Mouse (Mus musculus): ENCODE results near the gene Trp73.
A peak's percentile ranks its signal among the peaks of the same experiment; 100 is the strongest.

The Trp73 gene

DNA sequence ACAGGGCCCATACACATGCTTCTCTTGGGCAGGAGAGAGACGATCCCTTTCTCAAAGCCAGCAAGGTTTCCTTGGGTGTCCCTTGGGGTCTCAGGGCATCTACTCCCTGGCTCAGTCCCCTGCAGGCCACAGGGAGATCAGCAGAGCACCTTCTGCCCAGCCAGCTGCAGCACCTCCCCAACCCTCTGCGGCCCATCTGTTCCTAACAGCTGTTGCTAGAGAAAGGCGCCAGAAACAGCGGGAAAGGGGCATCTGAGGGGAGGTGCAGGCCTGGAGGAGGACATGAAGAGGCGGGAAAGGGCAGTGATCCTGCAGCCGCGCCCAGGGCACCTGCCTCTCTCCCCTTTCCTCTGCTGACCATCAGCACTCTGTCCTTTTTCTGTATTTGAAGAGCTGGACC lies 40.6 kb downstream of the Trp73 start:
- no peak for DNase-seq

DNA sequence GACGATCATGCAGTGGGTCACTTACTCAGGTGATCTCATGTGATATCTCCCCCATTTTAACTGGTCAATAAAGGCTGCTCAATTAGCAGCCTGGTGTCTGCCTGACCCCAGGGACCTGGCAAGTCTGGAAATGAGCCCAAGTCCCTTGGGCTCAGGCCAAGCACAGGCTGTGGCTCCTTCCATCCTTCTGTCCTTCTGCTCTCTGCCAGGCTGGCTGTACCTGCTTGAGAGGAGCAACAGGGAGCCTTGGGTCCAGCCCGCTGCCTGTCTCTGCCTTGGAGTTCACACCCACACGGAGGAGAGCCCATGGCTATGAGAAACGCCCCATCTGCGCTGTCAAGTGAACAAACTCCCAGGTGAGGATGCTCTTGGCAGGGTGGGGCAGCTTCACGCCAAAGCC lies 43.9 kb downstream of the Trp73 start:
- no peak for DNase-seq

DNA sequence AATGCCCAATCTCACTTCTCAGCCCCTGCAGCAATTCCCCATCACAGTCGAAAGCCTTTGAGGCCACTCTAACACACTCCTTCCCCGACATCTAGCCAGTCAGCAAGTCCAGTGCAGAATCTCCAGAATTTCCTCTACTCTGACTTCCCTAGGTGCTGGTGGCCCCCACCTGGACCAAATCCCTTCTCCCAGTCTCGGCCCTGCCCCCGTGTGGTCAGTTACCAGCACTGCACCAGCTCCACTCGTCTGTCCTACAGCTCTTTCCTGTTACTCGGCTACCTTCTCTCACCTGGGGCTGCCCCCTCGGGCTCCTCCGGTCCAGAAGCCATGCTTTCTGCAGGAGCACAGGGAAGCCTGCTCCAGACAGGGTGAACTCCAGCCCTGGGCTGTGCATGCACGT lies 46.8 kb downstream of the Trp73 start:
- peak; percentile 13 to 55 for DNase-seq

DNA sequence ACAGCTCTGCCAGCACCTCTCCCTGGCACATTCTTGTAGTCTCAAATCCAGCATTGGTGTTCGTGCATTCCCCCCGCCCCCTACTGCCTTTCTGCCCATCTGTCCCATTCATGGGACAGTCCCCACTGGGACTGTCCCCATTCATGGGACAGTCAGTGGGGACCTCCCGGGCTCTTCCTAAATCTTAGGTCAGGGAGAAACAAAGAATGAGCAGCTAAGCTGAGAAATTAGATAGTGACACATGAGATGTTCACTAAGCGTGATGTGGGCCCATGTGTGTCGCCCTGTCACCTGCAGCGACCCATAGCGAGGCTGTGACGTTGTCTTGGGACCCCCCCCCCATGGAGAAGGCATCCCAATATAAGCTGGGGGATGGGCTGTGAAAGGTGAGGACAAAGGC lies 48.7 kb downstream of the Trp73 start:
- no peak for DNase-seq

DNA sequence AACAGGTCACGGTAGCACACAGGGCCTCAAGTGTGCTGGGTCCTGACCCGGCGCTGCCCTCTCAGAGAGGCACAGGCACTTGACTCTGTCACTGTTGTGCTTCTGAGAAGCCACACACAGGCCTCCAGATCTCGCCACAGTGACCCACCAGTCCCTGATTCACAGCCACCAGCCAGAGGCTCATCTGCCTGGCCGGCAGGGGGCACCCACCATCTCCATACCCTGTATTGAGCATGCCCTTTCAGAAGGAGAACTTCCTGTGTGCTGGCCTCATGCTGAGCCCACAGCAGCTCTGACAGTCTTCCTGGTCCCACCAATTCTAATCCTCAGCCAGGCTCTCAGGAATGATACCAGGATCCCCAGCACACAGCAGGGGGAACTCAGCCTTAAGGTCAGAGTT lies 50.8 kb downstream of the Trp73 start:
- no peak for DNase-seq

DNA sequence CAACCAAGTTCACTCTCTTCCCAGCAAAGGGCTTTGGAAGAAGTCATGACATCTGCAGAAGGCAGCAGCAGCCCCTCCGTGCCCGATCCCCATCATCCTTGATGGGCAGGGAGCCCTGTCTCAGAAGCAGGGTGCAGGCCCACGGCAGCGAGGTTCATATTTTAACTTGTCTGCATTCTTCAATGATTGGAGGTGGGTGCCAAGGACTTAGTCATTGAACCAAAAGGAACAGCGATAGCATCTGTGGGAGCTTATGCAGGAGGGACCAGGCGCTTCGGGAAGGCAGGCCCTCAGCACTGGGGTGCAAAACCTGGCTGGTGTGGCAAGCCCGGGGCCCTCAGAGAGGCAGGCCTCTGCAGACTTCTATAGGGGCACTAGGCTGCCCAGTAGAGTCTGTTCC lies 53.6 kb downstream of the Trp73 start:
- DNase-seq, result no peak

DNA sequence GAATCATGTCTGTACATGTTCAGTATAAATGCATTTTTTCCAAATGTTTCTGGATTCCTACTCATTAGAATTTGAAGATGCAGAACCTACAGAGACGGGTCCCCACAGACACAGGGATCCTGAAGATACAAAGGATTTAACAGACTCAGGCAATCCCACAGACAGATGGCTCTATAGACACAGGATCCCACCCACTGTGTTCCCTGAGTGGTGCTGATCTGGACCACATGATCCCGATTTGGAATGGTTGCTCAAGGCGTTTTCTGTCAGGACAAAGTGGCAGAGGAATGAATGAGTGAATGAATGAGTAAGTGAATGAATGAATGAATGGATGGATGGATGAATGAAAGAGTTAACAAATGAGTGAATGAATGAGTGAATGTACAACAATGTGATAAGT lies 54.2 kb downstream of the Trp73 start:
- DNase-seq, result no peak

DNA sequence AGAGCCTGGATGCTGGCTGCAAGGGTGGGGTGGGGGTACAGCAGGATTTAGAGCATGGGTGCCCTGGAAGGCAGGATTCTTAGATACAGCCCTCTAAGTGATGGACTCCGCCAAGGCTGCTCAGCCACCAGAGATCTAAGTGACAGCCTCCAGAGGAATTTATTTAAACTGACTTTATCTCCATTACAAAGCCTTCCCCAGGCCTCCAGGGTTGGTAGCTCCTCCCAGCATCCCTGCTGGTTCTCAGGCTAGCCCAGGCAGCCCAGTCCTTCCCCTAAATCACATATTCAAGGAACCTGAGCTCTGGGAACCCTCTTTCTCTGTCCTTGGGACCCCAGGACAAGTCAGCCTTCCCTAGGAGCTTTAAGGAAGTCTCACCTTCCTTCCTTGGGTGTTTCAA lies 58.0 kb downstream of the Trp73 start:
- DNase-seq, result no peak

DNA sequence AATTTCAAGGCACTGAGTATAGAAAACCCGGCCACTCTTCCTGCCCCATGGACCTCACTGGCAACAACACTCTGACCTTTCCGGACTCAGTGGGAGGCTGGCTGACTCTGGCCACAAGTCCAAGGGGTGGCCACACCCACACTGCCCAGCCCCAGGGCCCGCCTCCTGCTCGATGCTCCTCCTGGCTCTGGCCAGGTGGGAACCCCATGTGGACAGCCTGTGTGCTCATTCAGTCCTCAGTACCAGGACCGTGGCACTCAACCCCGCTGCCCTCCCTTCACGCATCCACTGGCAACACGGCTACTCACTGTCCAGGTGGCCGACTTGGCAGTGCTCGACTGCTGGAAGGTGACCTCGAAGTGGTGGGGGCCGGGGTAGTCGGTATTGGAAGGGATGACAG lies 59.0 kb downstream of the Trp73 start:
- no peak for DNase-seq

DNA sequence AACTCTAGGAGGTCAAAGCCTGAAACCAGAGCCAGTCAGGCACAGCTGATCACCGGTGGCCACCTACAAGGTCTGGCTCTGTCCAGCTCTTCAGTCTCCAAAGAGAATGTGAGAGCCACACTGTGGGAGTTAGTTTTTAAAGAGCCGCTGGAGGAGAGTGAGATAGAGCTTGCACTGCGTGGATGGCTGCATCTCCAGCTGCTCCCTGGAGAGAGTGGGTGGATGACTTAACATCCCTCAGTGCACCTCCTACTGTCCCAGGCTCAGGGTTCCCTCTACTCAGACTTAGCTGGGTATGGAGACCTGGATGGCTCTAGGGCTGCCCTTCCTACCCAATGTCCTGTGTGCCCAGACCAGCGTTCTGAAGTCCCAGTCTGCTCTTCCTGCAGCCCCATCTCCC lies 59.8 kb downstream of the Trp73 start:
- no peak for DNase-seq

DNA sequence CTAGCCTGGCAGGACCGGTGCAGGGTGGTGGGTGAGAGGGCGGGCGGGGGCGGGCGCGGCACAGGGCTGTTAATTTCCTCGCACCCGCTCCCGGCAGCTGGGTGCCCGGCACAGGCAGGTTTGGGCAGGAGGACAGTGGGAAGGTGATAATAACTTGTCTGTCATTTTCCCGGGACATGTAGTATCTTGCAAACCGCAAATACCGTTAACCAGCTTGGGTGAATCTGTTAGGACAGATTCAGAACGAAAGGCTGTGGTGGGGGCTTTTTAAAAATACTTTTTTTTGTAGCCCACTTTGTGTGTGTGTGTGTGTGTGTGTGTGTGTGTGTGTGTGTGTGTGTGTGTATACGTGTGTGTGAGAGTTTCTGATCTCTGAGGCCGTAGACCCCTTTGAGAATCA lies 68.1 kb downstream of the Trp73 start:
- no peak for DNase-seq

DNA sequence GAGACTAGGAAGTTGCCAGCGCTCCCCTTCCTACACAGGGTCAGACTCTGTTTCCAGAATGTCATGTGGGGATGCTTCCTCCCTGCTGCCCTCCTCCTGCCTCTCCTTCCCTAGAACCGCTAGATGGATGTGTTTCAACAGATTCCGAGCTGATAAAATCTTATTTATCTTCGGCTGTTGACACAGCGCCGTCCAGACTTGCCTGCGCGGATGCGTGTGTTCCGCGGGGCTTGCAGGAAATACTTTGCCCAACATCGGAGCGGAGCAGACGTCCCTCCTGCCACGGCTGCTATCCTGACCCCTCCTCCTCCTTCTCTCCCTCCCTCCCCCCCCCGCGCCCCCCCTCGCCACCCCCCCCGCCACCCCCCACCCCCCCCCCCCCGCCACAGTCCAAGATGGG lies 68.5 kb downstream of the Trp73 start:
- DNase-seq, result no peak

DNA sequence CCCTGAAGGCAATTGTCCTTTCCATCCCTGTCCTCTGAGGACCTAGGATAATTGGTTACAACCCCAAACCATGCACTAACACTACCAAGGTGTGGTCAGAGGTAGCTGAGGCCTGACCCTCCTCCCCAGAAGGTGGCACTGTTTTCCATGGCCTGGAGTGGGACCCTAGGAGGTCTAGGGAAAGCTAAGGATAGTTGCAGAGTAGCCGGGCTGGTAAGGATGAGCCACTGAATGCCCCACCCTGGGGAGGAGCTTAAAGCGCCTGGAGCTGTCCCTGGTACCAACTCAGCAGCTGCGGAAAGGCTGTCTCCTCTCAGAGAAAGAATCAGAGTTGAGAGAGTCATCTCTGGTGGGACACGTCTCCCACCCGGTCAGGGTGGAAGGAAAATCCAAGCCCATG lies 69.1 kb downstream of the Trp73 start:
- DNase-seq, result no peak

DNA sequence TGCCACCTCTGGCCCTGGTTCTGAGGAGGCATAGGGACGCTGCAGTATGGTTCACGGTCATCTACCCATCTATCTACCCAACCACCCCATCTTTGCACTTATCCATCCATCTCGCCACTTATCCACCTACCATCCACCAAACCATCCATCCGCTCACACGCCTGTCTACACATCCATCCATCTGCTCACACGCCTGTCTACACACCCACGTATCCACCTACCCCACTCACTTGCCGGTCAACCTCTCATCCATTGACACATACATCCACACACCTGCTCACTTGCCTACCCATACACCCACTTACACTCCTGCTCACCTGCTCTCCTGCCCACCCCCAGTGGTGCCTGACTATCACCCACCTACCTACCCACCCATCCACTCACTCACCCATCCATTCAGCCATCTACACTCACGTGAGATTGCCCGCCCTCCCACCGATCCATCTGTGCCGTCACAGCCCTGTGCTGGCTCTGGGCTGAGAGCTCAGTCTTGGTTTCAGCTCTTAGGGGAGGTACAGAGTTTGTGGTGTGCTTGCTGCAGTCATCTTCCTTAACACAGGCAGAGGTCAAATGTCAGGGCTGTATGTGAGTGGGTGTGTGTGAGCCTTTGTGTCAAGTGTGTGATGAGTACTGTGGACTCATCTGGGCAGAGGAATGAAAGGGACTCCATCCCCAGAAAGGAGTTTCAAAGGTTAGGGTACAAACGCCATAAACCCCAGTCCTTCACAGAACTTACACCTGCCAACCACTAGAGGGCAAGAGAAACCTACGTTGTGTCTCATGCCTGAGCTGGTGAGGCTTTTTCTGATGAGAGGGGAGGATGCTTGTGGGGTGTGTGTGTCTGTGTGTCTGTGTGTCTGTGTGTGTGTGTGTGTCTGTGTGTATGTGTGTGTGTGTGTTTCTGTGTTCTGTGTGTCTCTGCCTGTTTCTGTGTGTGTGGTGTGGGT lies 74.9 kb downstream of the Trp73 start:
- DNase-seq, result no peak

DNA sequence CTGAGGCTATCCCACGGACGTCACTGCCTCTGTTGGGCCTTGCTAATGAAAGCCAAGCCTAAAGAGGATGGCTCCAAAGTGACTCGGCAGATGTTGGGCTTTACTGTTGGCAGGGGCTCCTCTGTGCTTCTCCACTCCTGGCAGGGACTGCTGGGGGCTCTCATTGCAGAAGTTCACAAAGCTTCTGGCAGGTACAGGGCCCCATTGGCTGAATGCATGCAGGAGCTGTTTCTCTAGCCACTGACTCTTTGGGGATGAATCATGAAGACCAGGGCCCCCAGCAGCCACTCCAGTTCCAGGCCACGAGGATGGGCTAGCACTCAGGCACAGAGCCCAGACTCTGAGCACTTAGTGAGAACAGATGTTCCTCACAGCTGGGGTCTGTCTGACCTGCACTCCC lies 82.3 kb downstream of the Trp73 start:
- DNase-seq, result no peak

DNA sequence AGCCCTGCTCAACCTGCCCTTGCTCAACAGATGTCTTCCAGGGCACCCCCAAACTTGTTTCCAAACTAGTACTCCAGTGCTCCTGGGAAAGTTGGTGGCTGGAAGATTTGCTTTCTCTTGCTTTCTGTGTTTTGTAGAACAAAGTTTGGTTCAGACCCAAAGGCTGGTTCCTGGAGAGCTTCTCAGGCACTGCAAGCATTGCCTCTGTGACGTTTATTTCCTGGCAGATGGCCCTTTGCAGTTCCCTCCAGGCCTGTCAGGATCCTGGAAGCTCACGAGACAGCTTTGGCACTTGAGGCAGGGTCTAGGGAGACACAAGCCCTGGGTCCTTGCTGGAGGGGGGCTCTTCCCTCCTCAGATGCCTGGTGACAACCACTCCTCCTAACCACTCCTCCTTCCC lies 83.3 kb downstream of the Trp73 start:
- DNase-seq, result no peak

DNA sequence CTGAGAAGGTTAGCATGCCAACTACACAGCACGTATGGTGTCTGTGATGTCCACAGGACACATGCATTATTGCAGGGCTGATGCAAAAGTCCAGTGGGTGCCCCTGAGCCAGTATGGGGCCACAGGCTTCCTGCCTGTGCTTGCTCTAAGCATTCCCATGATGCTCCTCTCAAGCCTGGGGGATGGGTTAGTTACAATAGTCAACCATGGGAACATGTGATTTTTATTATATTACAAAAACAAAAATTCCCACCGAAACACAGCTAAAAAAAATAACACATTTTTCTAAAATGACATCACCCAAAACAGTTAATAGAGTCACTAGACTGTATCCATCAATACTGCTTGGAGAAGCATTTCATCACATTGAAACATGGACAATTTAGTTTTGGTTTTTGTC lies 84.0 kb downstream of the Trp73 start:
- no peak for DNase-seq

DNA sequence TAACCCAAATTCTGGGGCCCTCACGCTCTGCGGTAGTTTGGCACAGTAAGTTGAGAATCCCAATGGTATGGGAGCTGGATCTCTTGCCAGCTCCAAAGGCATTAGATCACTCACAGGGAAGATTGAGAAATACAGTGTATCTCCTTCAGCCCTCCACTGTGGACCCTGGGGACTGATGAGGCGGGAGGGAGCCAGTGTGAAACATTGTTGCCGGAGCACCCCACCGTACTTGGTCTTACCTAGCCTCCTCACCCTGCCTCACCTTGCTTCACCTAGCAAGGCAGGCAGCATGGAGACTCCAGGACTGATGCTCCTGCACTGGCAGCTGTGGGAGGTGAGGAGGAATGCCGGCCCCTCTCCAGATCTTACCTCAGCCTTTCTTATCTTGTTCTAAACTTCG lies 84.5 kb downstream of the Trp73 start:
- DNase-seq, result no peak

DNA sequence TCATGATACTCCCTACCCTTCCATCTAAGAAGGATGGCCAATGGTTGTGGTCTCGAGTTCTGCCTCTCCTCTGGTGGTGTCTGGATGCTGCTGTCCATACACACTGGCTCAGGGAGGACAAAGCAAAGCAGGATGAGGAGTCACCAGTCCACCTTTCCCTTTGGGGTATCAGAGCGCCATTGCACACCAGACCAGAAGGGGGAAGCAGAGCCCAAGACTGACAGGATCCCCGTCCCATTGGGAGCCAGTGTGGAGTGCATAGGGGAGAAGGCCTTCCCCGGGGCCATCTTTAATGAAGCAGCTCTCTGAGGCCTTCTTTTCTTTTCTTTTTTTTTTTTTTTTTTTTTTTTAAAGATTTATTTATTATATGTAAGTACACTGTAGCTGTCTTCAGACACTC lies 86.9 kb downstream of the Trp73 start:
- no peak for DNase-seq

DNA sequence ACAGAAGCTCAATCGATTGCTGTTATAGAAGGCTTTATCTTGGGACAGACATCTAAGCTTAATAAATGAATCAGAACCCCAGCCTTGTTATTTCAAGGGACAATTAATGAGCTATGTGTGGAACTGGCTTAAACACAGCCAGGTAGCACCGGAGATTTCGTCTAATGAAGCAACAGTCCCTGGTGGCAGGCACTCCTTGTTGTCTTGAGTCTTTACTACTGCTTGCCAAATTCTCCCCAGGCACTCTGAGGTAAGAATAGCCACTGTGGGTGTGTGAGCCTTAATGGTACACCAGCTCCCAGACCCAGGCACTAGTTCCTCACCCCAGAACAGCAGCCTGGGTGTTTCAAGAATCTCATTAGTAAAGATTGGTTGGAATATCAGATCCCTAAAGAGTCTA lies 88.6 kb downstream of the Trp73 start:
- no peak for DNase-seq

DNA sequence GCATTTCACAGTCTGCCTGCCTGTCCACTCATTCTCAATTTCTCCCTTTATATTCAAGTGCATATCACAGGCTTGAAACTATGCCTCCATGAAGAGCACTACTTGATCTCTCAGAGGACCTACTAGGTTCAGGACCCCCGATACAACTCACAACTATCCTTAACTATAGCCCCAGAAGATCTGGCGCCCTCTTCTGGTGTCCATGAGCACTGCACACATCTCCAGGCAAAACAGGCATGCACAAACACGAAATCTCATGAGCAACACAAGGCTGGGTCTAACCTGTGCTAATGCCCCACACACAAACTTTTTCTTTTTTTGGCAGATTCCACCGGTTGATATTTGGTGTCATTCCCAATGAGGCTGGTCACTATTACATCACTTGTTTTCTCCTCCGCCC lies 94.2 kb downstream of the Trp73 start:
- no peak for DNase-seq

DNA sequence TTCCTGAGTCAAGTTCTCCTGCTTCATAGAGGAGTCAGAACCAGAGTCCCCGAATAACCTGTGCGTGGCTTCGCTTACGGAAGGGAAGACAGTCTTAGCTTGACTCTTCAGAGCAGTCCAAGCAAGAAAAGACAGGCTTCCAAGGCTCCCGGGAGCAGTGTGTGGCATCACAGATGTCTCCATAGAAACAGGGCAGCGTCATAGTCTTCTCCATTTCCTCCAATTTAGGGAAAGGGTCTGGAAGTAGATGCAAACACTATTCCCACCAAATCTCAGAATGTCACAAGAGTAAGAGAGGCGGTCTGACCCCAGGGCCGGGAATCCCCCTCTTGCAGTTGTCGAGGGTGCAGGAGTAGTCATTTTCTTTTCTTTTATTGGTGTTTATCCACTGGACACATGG lies 97.4 kb downstream of the Trp73 start, which contains the start of gene Ccdc27:
Gene Ccdc27, minus strand, starts transcription at position 101 of the 400 bp plus-strand sequence.
- no peak for DNase-seq

DNA sequence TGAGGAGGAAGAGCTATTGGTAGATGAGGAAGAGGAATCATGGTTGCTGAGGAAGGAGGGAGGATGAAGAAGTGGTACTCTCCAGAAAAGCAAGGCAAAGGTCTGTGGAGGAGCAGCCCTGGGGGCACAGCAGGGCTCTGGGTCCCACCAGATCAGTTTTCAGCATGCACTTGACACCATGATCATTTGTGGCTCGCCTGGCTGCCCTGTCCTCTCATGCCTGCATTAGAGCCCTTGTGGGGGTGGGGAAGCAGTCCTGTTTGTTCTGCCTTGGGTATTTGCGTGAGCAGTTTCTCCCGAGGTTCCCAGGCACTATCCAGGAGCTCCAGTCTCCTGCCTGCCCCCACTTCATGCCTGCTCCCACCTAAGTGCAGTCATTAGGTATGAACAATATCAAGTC lies 102.9 kb downstream of the Trp73 start:
- DNase-seq, result no peak

DNA sequence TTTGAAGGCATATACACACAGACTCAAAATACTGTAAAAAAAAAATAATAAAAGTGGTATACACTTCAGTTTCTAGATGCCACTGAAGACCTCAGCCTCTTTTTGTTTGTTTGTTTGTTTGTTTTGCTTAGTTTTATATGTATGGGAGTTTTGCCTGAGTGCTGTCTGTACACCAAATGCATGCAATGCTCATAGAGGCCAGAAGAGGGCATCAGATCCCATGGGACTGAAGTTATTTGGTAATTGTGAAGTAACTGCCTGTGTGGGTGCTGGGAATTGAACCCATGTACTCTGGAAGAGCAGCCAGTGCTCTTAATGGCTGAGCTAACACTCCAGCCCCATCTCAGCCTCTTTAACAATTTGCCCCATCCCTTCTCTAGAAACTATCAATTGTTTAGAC lies 111.4 kb downstream of the Trp73 start:
- peak in 1 of 2 experiments; percentile 26 for DNase-seq

DNA sequence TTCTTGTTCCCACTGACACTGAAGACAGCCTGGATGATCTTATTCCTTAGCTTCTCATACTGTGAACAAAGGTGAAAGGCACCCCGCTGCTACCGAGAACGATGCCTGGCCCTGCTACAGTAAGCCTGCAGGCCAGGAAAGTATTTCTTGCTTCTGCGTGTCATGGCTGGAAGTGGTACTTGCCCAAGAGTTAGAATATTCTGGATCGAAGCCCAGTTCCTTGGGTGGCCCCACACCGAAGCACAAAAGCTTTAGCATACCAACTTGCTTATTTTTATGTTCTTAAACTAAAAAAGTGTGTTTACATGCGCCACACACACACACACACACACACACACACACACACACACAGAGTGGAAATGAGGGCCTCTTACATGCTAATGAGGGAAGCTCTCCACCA lies 111.9 kb downstream of the Trp73 start:
- DNase-seq, result no peak

All from spleen, adult 18-20 months (tissue).